Mouse (Mus musculus): ENCODE results near the gene Stxbp3. TPM values are rescaled to one million over a fixed set of nuclear protein-coding genes. Genes with fewer than 3 reads are reported as not detected.
"Not testable (repeated sequence)": the region's sequence is repeated elsewhere in the genome, so short reads cannot be mapped to it uniquely, and the experiment has no call there.

Stxbp3 gene
- polyA plus RNA-seq, 1 experiment from 2014 or later: 16.7 TPM

DNA sequence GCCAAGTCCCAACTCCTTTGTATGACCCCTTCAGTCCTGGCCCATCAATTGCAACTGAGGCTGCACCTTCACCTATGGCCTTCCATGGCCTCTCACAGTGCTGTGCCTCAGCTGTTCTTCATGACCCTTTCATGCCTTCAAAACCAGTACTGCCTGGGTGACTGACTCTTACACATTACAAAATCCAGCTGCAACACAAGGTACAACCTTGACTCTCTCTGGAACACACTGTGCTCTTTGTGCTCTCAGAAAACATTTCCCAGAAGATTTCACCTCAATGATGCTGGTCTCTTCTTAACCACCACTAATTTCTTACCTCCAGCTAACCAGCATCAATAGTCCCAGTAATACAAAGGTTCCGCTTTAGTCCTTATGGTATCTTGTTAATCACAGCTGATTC lies 6.6 kb downstream of the Stxbp3 start:
- not testable (repeated sequence) for H3K27ac ChIP-seq (ENCODE audit: low read depth, low read length); H3K4me2 ChIP-seq (ENCODE audit: low read length); H3K9me3 ChIP-seq (ENCODE audit: control insufficient read depth, low read length); H3K4me1 ChIP-seq (ENCODE audit: control insufficient read depth, insufficient read depth, low read depth, low read length); H3K27me3 ChIP-seq (replicated peaks; ENCODE audit: control insufficient read depth, insufficient read depth, low read length); H3K9ac ChIP-seq (ENCODE audit: low read depth, low read length); H3K36me3 ChIP-seq (ENCODE audit: control insufficient read depth, insufficient read depth, low read length); H3K4me3 ChIP-seq (ENCODE audit: low read length); ATAC-seq
- 97% methylated on average over 1 of the region's 1 CpGs for WGBS

DNA sequence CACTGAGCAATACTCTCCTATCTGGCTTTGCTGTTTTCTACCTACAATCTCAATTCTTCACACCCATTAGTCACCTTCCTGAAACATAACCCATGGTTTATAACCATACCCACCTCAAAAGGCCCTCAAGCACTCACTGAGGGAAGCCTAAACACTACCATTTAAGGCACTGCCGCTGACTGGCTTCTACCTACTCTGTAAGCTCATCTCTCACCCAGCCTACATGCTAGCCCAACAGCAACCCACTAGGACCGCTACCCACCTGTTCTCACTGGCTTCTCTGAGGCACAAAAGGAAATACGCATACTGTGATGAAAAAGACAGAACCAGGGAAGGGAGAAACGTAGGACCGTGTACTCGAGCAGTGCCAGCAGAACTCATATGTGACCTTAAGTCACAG lies 8.6 kb downstream of the Stxbp3 start:
- H3K36me3 ChIP-seq (ENCODE audit: control insufficient read depth, insufficient read depth, low read length): no peaks in the 10 kb centered on the region
- no peak for ATAC-seq
- no peaks in the 10 kb centered on the region for H3K4me1 ChIP-seq (ENCODE audit: control insufficient read depth, insufficient read depth, low read depth, low read length)

DNA sequence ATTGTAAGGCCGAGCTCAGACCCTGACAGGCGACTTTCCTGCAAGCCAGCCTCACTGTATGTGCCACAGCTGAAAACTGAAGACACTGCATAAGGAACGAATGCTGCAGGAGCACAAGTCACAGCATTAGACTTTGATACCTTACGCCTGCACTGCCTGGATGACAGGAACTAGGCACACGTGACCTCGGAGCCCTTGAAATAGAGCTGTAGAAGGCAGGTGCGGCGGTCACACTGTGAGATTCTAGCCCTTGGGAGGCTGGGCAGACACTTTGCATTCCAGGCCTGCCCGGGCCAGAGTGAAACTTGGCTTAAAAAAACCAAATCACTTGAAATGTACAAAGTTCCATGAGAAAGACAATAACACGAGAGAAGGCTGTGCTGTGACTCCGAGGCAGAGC lies 9.8 kb downstream of the Stxbp3 start:
- H3K9ac ChIP-seq (ENCODE audit: low read depth, low read length): no peak overlapping the region
- no peak overlapping the region for H3K4me2 ChIP-seq (ENCODE audit: low read length)
- no peak overlapping the region for H3K4me3 ChIP-seq (ENCODE audit: low read length)
- H3K36me3 ChIP-seq (ENCODE audit: control insufficient read depth, insufficient read depth, low read length): 0 out of 2 replicates have a peak, but pooled peaks cover 2% of the 10 kb centered on the region
- H3K27me3 ChIP-seq (replicated peaks; ENCODE audit: control insufficient read depth, insufficient read depth, low read length): no peaks in the 10 kb centered on the region
- H3K4me1 ChIP-seq (ENCODE audit: control insufficient read depth, insufficient read depth, low read depth, low read length): no peaks in the 10 kb centered on the region
- ATAC-seq: no peak
- H3K9me3 ChIP-seq (ENCODE audit: control insufficient read depth, low read length): no peaks in the 10 kb centered on the region
- H3K27ac ChIP-seq (ENCODE audit: low read depth, low read length): no peak overlapping the region
- WGBS: 87% methylated on average over 11 of the region's 11 CpGs

More for the DNA sequence above, 8.6 kb downstream of the Stxbp3 start:
- WGBS: 94% methylated on average over 6 of the region's 6 CpGs
- Histone ChIP-seq H3K4me2 (ENCODE audit: low read length) (no peak overlapping the region), H3K4me3 (ENCODE audit: low read length) (no peak overlapping the region), H3K27ac (ENCODE audit: low read depth, low read length) (no peak overlapping the region), H3K9me3 (ENCODE audit: control insufficient read depth, low read length) (no peaks in the 10 kb centered on the region), H3K27me3 (replicated peaks; ENCODE audit: control insufficient read depth, insufficient read depth, low read length) (no peaks in the 10 kb centered on the region), H3K9ac (ENCODE audit: low read depth, low read length) (no peak overlapping the region)

DNA sequence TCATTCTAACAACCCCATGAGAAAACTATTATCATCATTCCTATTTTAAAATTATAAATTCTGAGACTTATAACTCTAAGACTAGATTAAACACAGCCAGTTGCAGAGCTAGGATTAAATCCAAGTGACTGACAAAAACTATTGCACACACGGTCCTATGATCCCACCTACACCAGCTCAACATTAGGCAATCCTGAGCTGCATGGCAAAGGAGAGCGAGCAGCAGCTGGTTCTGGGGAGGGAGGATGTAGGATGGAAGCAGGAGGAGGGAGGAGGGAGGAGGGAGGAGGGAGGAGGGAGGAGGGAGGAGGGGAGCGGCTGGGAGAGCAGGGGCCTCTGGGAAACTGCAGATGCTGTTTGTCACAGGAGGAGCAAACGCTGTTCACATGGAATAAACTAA lies 24.7 kb downstream of the Stxbp3 start:
- Histone ChIP-seq H3K4me3 (ENCODE audit: low read length) (no peak overlapping the region), H3K4me2 (ENCODE audit: low read length) (no peak overlapping the region), H3K27me3 (replicated peaks; ENCODE audit: control insufficient read depth, insufficient read depth, low read length) (no peaks in the 10 kb centered on the region), H3K4me1 (ENCODE audit: control insufficient read depth, insufficient read depth, low read depth, low read length) (no peaks in the 10 kb centered on the region), H3K27ac (ENCODE audit: low read depth, low read length) (no peak overlapping the region), H3K9me3 (ENCODE audit: control insufficient read depth, low read length) (no peaks in the 10 kb centered on the region), H3K9ac (ENCODE audit: low read depth, low read length) (no peak overlapping the region), H3K36me3 (ENCODE audit: control insufficient read depth, insufficient read depth, low read length) (no peaks in the 10 kb centered on the region)
- ATAC-seq: no peak
- 76% methylated on average over 4 of the region's 4 CpGs for WGBS

DNA sequence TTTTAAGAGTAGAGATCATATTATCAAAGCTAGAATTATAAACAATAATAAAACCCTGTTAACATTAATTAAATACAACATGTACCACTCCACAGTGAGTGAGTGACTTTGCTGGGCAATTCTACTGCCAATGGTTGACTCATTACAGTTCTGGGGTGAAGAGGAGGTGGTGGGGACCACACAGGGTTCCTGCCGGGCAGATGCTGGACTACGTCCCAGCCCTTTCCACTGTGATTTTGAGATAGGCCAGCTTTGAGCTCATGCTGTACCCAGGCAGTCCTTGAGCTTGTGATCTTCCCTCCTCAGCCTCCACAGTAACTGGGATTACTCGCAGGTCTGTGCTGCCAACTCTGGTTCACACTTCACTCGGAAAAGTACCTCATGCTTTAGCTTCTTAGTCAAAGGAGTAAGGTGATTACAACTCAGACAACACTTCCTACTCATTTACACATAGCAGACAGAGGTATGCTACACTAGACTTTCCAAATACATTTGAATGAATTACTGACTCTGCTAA lies 29.5 kb downstream of the Stxbp3 start:
- Histone ChIP-seq H3K27ac (ENCODE audit: low read depth, low read length) (no peak overlapping the region), H3K4me1 (ENCODE audit: control insufficient read depth, insufficient read depth, low read depth, low read length) (no peaks in the 10 kb centered on the region), H3K27me3 (replicated peaks; ENCODE audit: control insufficient read depth, insufficient read depth, low read length) (no peaks in the 10 kb centered on the region), H3K36me3 (ENCODE audit: control insufficient read depth, insufficient read depth, low read length) (no peaks in the 10 kb centered on the region), H3K9ac (ENCODE audit: low read depth, low read length) (no peak overlapping the region), H3K4me3 (ENCODE audit: low read length) (no peak overlapping the region), H3K9me3 (ENCODE audit: control insufficient read depth, low read length) (no peaks in the 10 kb centered on the region), H3K4me2 (ENCODE audit: low read length) (no peak overlapping the region)
- ATAC-seq: no peak
- 84% methylated on average over 4 of the region's 4 CpGs for WGBS

DNA sequence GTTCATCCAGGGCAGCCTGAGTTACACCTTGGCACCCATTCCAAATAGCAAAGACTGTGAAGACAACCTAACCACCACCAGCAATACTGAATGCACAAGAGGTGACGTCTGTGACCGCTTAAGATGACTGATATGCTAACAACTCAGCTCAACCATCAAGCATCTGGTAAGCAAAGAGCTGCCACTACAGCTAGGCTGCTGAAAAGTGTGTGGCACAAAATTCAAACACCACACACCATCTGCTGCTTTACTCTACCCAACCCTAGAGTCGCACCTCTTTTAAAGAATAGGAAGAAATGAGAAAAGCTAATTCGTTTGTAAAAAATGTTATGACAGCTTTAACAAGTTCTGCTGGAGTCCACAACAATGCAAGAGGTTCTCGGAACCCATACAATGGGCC lies 34.7 kb downstream of the Stxbp3 start:
- no peak overlapping the region for H3K4me2 ChIP-seq (ENCODE audit: low read length)
- peaks cover 29% of the 10 kb centered on the region for H3K36me3 ChIP-seq (ENCODE audit: control insufficient read depth, insufficient read depth, low read length)
- H3K27me3 ChIP-seq (replicated peaks; ENCODE audit: control insufficient read depth, insufficient read depth, low read length): no peaks in the 10 kb centered on the region
- no peak for ATAC-seq
- H3K4me3 ChIP-seq (ENCODE audit: low read length): no peak overlapping the region
- no peak overlapping the region for H3K9ac ChIP-seq (ENCODE audit: low read depth, low read length)
- H3K4me1 ChIP-seq (ENCODE audit: control insufficient read depth, insufficient read depth, low read depth, low read length): no peaks in the 10 kb centered on the region
- whole genome bisulfite sequencing: 83% methylated on average over 5 of the region's 5 CpGs
- no peak overlapping the region for H3K27ac ChIP-seq (ENCODE audit: low read depth, low read length)
- H3K9me3 ChIP-seq (ENCODE audit: control insufficient read depth, low read length): no peaks in the 10 kb centered on the region

DNA sequence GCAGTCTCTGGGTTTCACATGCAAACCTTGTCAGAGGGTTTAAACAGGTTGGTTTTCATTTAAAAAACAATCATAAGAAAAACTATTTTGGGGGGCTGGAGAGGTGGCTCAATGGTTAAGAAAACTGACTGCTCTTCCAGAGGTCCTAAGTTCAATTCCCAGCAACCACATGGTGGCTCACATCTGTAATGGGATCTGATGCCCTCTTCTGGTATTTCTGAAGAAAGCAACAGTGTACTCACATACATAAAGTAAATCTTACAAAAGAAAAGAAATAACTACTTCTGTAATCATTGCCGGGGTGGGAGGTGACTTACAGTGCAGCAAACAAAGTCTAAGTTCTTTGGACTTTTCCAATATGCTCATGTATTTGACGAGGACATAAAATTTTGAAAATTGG lies 42.0 kb downstream of the Stxbp3 start:
- no peak for ATAC-seq
- whole genome bisulfite sequencing: 90% methylated on average over 2 of the region's 2 CpGs
- H3K9me3 ChIP-seq (ENCODE audit: control insufficient read depth, low read length): no peaks in the 10 kb centered on the region
- no peak overlapping the region for H3K9ac ChIP-seq (ENCODE audit: low read depth, low read length)
- H3K27ac ChIP-seq (ENCODE audit: low read depth, low read length): no peak overlapping the region
- H3K27me3 ChIP-seq (replicated peaks; ENCODE audit: control insufficient read depth, insufficient read depth, low read length): no peaks in the 10 kb centered on the region
- H3K4me1 ChIP-seq (ENCODE audit: control insufficient read depth, insufficient read depth, low read depth, low read length): no peaks in the 10 kb centered on the region
- no peak overlapping the region for H3K4me2 ChIP-seq (ENCODE audit: low read length)
- H3K4me3 ChIP-seq (ENCODE audit: low read length): no peak overlapping the region
- H3K36me3 ChIP-seq (ENCODE audit: control insufficient read depth, insufficient read depth, low read length): peaks cover 29% of the 10 kb centered on the region

DNA sequence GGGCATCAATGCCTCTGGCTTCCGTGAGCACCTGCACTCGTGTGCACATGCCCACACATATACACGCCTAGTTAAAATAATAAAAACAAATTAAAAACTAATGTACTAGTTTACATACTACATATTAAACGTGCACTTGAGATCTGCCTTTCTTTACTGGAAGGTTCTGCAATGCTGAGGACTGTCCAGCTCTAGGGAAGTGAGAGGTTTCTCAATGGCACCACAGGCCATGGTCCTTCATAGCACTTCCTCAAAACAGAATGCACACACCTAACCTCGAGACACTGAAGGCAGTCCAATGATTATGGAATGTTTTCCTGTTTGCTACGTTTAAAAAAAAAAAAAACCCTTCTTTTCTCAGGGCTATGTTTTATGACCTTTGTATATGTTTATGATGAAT lies 42.6 kb downstream of the Stxbp3 start:
- Histone ChIP-seq H3K9me3 (ENCODE audit: control insufficient read depth, low read length) (no peaks in the 10 kb centered on the region), H3K27ac (ENCODE audit: low read depth, low read length) (no peak overlapping the region), H3K9ac (ENCODE audit: low read depth, low read length) (no peak overlapping the region), H3K4me1 (ENCODE audit: control insufficient read depth, insufficient read depth, low read depth, low read length) (no peaks in the 10 kb centered on the region), H3K4me2 (ENCODE audit: low read length) (no peak overlapping the region), H3K27me3 (replicated peaks; ENCODE audit: control insufficient read depth, insufficient read depth, low read length) (no peaks in the 10 kb centered on the region), H3K4me3 (ENCODE audit: low read length) (no peak overlapping the region), H3K36me3 (ENCODE audit: control insufficient read depth, insufficient read depth, low read length) (peaks cover 23% of the 10 kb centered on the region)
- 92% methylated on average over 6 of the region's 6 CpGs for WGBS
- ATAC-seq: no peak

DNA sequence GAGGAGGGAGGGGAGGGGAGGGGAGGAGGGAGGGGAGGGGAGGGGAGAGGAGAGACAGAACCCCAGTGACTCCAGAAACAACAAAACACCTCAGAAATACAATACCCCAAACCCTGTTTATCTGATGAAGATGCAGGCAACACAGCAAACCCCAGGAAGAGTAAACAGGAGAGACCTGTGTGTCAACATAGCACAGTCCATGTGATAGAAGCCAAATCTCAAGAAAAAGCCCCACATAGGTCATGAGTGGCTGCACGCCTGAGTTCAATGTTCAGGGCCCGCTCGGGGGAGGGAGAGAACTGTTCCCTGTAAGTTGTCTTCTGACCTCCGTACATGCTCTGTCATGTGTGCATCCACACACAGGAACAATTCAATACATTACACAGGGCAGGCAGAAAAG lies 43.9 kb downstream of the Stxbp3 start:
- Histone ChIP-seq H3K4me1 (ENCODE audit: control insufficient read depth, insufficient read depth, low read depth, low read length) (no peaks in the 10 kb centered on the region), H3K27me3 (replicated peaks; ENCODE audit: control insufficient read depth, insufficient read depth, low read length) (no peaks in the 10 kb centered on the region), H3K4me3 (ENCODE audit: low read length) (no peak overlapping the region), H3K4me2 (ENCODE audit: low read length) (no peak overlapping the region), H3K36me3 (ENCODE audit: control insufficient read depth, insufficient read depth, low read length) (peaks cover 15% of the 10 kb centered on the region), H3K9me3 (ENCODE audit: control insufficient read depth, low read length) (no peaks in the 10 kb centered on the region), H3K27ac (ENCODE audit: low read depth, low read length) (no peak overlapping the region), H3K9ac (ENCODE audit: low read depth, low read length) (no peak overlapping the region)
- no peak for ATAC-seq
- 93% methylated on average over 4 of the region's 4 CpGs for WGBS

Data from hindbrain, embryonic 16.5 days (tissue).